Mouse (Mus musculus) liver, postnatal 0 days (tissue): Measurements from ENCODE around the gene Cers1.

Experiments used
- CTCF ChIP-seq: sonication (generic); IDR thresholded peaks from 2 replicates; pipeline ENCODE4 v1.5.1; 2016; ENCODE audit warnings: antibody characterized with exemption, low read depth
- EP300 ChIP-seq: IDR thresholded peaks from 2 replicates; pipeline ENCODE4 v1.6.1; 2016; ENCODE audit warnings: antibody characterized with exemption, low read depth, mild to moderate bottlenecking

GRCm38 (mm10) chr8:70338931-70339330 lies 23.4 kb downstream of the Cers1 start:
- TF ChIP-seq CTCF (no peak), EP300 (no peak)
